Mouse (Mus musculus) urinary bladder, adult 2 months (tissue): ENCODE measurements around the gene B3gntl1. TPM values are rescaled to one million over a fixed set of nuclear protein-coding genes. Genes with fewer than 3 reads are reported as not detected.
"Not testable (repeated sequence)": the region's sequence is repeated elsewhere in the genome, so short reads cannot be mapped to it uniquely, and the experiment has no call there.

Experiments used
- DNase-seq: peaks from one replicate; pipeline ENCODE4 v3.0.0; 2022; ENCODE audit warnings: low spot score
- polyA plus RNA-seq: library from polyadenylated mRNA; depleted of rRNA; stranded (reverse); fragments of >200 nt; gene quantifications from 2 replicates; pipeline ENCODE4 v1.2.3, GENCODE M21; 2012

B3gntl1 gene
- polyA plus RNA-seq, 1 experiment: 13.1 TPM

GRCm38 (mm10) chr11:121685491-121686001 is 12.6 kb upstream of the B3gntl1 start:
- DNase-seq: no peak

DNA sequence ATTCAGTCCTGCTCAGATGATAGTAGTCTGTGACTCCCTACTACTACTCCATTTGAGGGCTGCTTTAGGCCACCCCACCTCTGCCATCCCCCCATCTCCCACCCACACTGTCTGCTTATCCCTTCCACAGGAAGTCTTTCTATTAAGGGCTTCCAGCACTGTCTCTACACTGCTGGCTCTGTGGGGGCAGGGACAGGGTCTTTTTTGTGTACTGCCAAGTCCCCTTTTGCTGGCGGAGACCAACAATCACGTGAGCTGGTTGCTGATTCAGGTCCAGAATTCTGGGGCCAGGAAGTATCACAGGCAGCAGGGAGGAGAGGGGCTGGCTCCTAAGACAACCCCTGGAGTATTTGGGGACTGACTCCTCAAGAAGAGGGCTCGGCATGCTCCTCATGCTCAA is 10.3 kb upstream of the B3gntl1 start:
- no peak for DNase-seq

DNA sequence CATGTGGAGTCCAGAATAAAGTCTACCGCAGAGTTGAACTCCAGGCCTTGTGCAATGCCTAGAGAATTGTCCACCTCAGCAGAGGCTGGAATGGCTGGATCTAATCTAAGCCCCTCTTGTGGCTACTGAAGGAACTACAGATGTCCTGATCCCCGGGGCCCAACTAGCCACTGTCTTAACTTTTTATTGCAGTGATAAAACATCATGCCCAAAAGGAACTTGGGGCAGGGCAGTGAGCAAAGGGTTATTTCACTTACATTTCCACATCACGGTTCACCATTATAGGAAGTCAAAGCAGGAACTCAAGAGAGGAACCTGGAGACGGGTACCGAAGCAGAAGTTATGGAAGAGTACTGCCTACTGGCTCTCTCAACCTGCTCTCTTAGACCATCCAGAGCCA is 7.8 kb upstream of the B3gntl1 start:
- DNase-seq: no peak

DNA sequence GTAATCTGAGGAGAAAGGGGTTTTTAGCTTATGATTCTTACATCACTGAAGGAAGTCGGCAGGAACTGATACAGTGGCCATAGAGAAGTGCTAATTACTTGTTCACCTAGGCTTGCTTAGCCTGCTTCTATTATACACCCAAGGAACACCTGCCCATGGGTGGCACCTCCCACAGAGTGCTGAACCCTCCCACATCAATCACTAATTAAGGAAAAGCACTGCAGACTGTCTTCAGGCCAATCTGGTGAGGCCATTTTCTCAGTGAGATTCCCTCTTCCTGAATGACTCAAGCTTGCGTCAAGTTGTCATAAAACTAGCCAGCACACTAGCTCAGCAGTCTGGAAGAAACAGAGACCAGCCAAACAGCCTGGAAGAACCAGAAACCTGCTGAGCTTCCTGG is 6.6 kb upstream of the B3gntl1 start:
- DNase-seq: no peak

DNA sequence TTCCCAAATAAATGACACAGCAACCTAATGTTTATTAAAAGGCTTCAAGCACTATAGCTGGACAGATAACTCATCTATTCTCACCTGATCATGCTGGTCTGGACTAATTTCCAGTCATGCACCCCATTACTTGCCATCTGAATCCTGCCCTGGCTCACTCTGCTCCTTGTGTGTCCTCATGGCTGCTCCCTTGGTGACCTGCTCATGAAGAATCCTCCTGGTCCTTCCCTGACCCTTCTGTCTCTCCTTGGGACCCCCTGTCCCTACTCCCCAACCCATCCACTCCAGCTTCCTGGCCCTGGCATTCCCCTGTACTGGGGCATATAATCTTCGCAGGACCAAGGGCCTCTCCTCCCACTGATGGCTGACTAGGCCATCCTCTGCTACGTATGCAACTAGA is 3.9 kb upstream of the B3gntl1 start:
- DNase-seq: no peak

DNA sequence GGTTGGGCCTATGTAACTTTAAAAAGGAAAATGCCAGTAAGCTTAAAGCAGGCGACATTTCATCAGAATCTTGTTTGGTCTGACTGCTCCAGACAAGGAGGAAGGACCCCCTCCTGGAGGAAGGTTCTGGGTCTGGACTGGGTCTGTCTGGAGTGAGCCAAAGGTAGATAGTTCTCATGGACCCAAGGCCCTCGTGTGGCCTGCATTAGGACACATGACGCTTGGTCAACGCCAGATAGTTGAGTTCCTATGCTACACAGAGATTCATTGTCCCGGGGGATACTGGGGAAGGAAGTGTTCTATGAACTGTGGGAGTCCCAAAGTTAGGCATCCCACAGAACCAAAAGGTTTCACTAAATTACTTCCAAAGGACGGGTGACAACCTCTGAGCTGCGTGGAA is 676 bp upstream of the B3gntl1 start:
- DNase-seq: no peak

GRCm38 (mm10) chr11:121672312-121672989 is 502 bp downstream of the B3gntl1 start:
- DNase-seq: no peak

DNA sequence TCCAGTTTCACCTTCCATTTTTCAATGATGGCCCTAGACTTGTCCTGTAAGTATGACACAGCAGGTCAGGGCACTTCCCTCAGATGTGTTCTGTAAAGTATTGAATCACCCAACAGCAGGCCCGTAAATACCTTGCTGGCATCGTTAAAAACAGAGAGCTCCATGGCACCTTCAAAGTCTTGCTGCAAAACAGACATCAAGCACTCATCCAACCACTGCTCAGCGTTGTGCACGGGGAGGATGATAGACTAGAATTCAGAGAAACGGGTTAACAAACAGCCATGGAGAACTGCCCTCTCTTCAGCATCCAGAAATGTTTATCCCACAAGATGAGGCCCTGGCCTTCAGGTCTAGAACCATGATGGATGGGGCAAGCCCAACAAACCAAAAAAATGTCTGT is 2.0 kb downstream of the B3gntl1 start:
- no peak for DNase-seq

DNA sequence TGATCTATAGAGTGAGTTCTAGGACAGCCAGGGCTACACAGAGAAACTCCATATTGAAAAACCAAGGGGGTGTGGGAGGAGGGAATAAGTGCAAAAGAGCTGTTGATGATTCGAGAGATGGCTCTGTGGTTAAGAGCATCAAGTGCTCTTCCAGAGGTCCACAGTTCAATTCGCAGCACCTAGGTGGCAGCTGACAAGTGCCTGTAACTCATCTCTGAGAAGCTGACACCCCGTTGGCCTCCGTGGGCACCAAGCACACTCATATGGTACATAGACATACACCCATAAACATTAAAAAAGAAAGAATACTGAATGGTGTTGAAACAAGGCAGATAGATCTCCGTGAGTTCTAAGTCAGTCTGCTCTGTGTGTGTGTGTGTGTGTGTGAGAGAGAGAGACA is 4.2 kb downstream of the B3gntl1 start:
- DNase-seq: no peak

DNA sequence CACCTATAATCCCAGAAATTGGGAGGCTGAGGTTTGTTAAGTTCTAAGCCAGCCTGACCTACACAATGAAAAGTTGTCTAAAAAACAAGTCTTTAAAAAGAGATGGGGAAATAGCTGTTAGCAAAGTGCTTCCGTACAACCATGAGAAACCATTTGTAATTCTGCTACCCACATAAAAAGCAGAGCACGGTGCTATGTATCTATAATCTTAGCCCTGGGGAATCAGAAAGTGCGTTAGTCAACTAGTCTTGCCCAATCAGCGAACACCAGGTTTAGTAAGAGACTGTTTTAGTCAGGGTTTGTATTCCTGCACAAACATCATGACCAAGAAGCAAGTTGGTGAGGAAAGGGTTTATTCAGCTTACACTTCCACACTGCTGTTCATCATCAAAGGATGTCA is 5.4 kb downstream of the B3gntl1 start:
- DNase-seq: no peak

- no peak for DNase-seq
Observed at GRCm38 (mm10) chr11:121661116-121661515, 11.8 kb downstream of the B3gntl1 start.

- DNase-seq: not testable (repeated sequence)
Observed at GRCm38 (mm10) chr11:121660604-121661003, 12.3 kb downstream of the B3gntl1 start.

DNA sequence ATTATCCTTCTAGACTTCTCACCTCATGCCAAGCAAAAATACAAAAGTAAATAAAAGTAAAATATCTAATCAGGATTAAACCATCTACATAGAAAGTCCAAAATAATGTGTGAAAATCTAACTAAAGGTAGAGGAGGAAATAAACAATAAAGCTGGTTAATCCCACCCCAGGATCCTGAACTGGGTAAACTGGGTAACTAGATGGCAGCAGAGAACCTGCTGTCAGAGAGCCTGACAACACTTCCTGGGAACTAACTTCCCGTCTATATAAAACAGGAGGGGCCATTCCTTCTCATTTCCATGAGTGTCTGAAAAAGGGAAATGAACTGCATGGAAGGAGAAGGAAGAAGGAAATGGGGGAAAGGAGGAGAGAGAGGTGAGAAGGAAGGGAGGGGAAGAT is 14.8 kb downstream of the B3gntl1 start:
- DNase-seq: no peak

GRCm38 (mm10) chr11:121655807-121656511 is 17.0 kb downstream of the B3gntl1 start:
- DNase-seq: no peak

DNA sequence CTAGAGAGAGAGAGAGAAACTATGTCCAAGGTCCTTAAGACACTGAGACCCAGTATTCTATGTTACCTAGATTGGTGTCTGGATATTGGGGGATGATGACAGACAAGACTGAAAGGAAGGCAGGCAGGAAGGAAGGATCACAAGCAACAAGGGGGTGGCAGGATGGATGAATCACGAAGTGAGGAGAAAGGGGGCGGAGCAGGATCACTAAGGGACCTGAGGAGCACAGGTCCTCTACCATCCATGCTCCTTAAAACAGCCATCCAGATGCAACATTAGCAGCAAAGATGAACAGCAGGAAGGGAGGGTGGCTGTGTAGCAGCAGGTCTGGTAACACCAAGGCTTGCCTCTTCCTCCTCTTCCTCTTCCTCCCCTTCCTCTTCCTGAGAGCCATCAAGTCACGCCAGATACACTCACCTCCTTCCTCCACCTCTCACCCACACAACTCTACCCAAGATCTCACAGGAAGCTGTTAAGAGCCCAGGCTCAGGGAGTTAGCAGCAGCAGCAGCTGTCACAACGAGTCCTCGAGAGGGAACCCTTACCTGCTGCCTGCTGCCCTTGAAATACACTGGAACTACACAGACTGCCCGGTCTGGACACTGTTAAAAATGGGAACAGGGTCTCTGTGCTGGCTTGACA is 17.7 kb downstream of the B3gntl1 start:
- DNase-seq: no peak

DNA sequence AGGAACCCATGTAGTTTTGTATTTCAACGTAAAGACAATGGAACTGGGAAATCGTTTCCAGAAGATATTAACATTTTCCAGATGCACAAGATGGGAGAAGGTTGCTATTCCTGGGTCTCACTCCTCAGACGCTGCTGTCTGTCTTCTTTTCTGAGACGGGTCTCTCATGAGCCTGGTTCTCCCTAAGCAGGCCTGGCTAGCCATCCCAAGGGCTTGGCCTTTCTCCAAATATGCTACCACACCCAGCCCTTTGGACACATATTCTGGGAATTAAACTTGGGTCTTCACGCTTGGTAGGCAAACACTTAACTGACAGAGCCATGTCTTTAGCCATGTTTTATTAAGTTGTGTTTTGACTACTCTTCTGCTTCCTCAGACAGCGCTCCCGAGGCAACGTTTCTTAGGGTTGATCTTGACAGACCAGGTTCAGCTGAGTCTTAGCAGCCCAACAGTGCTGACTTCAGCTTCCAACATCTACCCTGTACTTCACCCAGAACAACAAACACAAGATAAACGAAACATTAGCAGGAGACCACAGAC is 18.5 kb downstream of the B3gntl1 start:
- DNase-seq: no peak

GRCm38 (mm10) chr11:121653631-121654030 is 19.3 kb downstream of the B3gntl1 start:
- DNase-seq: no peak

GRCm38 (mm10) chr11:121652547-121653305 is 20.2 kb downstream of the B3gntl1 start:
- DNase-seq: no peak

DNA sequence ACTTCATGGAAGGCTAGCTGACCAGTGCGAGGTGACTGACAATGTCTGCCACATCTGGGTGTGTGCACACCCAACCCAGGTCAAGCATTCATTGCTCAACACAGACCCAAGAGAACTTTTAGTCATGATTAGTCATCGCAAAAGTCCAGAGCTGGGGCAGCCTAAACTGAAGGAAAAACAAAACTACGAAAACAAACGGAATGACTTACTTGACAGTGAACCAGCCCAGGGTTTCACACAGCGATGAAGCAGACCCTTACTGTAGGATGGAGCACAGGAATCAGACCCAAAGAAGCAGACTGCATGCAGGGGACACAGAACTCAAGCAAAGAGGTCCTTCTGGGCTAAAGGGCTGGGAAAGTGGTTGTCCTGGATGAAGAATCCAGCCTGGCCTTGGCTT is 21.0 kb downstream of the B3gntl1 start:
- no peak for DNase-seq

- DNase-seq: no peak
Observed at GRCm38 (mm10) chr11:121651556-121651955, 21.4 kb downstream of the B3gntl1 start.

DNA sequence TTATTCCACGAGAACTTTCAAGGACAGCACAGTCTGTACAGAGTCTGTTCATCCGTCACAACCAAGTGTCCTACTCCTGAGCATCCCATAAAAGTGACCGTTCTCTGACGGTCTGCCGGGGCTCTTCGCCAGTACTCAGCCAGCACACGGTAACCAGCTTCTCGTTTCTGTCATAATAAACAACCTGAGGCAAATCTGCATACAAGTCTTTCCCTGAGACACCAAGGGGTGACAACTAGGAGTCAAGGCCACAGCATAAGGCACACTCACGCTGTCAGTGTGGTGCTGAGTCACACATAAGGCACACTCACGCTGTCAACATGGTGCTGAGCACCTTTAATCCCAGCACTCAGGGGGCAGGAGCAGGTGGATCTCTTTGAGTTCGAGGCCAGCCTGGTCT is 22.3 kb downstream of the B3gntl1 start:
- DNase-seq: no peak

DNA sequence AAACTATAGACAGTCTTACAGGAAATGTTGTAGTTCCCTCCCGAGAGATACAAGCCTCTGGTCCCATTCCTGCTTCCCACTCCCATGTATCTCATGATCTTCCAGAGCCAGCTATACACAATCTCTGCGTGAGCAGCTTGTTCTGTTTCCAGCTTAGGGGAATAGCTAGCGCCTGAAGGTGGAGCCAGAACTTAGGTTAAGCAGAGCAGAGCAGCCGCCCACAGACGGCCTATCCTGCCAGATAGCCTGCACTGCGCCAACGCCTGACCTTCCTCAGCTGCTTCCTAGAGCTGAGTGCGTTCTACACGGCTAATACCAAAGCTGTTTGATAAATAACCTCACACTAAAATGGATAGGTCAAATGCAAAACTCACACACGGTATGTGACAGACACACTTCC is 23.1 kb downstream of the B3gntl1 start:
- DNase-seq: no peak
